Mouse (Mus musculus) hindbrain, embryonic 12.5 days (tissue): ENCODE data around the gene Cd24a. TPM values are rescaled to one million over a fixed set of nuclear protein-coding genes. Genes with fewer than 3 reads are reported as not detected.

Experiments
- ATAC-seq: fragments of 200-750 bp; cut with Nextera tagmentation; 2 replicates; pipeline ENCODE4 v1.8.0; 2017; ENCODE audit warnings: moderate TSS enrichment; ENCODE audit not compliant: low FRiP score
- H3K27ac ChIP-seq: fragments of 300-500 bp; sonication (generic); 2 replicates; pipeline ENCODE4 v1.5.1; 2016; ENCODE audit warnings: mild to moderate bottlenecking
- H3K27me3 ChIP-seq: fragments of 300-500 bp; sonication (generic); 2 replicates; pipeline ENCODE4 v1.6.1; 2016; ENCODE audit warnings: mild to moderate bottlenecking
- H3K36me3 ChIP-seq: fragments of 300-500 bp; sonication (generic); 2 replicates; pipeline ENCODE4 v1.6.1; 2016; ENCODE audit warnings: mild to moderate bottlenecking
- H3K4me1 ChIP-seq: fragments of 300-500 bp; sonication (generic); 2 replicates; pipeline ENCODE4 v1.6.1; 2016
- H3K4me2 ChIP-seq: fragments of 300-500 bp; sonication (generic); replicated peaks from 2 replicates; pipeline ENCODE4 v1.6.1; 2016; ENCODE audit warnings: mild to moderate bottlenecking
- H3K4me3 ChIP-seq: fragments of 300-500 bp; sonication (generic); 2 replicates; pipeline ENCODE4 v1.5.1; 2016; ENCODE audit warnings: mild to moderate bottlenecking
- H3K9ac ChIP-seq: fragments of 300-500 bp; sonication (generic); 2 replicates; pipeline ENCODE4 v1.6.1; 2016; ENCODE audit warnings: mild to moderate bottlenecking, moderate library complexity
- H3K9me3 ChIP-seq: fragments of 300-500 bp; sonication (generic); replicated peaks from 2 replicates; pipeline ENCODE4 v1.6.1; 2016; ENCODE audit warnings: mild to moderate bottlenecking
- WGBS: fragments of 180-500 bp; shearing (Covaris S2); methylation state at CpG from one replicate; pipeline ENCODE4 v1.1.7; 2016; 5-methylcytosine and 5-hydroxymethylcytosine counted together
- polyA plus RNA-seq: library from polyadenylated mRNA; unstranded; fragments of >200 nt; fragmentation: Nextera tagmentation; extraction: Ambion mirVana; gene quantifications from 2 replicates; pipeline ENCODE4 v1.2.1, GENCODE M21; 2016

Gene Cd24a
- polyA plus RNA-seq, 1 experiment from 2014 or later: 727 TPM

DNA sequence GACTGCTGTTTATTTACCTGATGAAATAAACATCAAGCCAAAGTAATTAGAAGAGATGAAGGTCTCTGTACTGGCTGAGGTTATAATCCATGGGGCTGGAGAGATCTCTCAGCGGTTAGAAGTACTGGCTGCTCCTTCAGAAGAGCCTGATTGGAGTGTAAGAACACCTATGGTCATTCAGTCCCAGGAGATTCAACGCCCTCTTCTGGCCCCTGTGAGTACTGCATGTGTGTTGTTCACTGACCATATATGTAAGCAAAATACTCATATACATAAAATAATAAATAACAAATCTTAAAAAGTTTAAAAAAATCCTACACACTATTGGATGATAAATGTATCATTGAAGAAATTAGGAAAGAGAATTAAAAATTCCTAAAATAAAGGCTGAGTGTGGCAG lies 17.3 kb upstream of the Cd24a start:
- Histone ChIP-seq H3K9ac (no peak overlapping the region), H3K4me1 (no peaks in the 10 kb centered on the region), H3K4me3 (no peak overlapping the region), H3K9me3 (no peaks in the 10 kb centered on the region), H3K27ac (no peak overlapping the region), H3K27me3 (no peaks in the 10 kb centered on the region), H3K4me2 (no peak overlapping the region), H3K36me3 (no peaks in the 10 kb centered on the region)
- 35% methylated on average over 2 of the region's 2 CpGs for WGBS
- ATAC-seq: no peak

- 93% methylated on average over 2 of the region's 2 CpGs for WGBS
- Histone ChIP-seq H3K9ac (no peak overlapping the region), H3K4me2 (no peak overlapping the region), H3K27me3 (no peaks in the 10 kb centered on the region), H3K27ac (no peak overlapping the region), H3K9me3 (no peaks in the 10 kb centered on the region), H3K4me1 (no peaks in the 10 kb centered on the region), H3K4me3 (no peak overlapping the region), H3K36me3 (no peaks in the 10 kb centered on the region)
- no peak for ATAC-seq
Measured at GRCm38 (mm10) chr10:43561311-43561710, 16.8 kb upstream of the Cd24a start.

- Histone ChIP-seq H3K27ac (no peak overlapping the region), H3K4me1 (peaks cover 7% of the 10 kb centered on the region; the same call in 1 of the 2 replicates), H3K4me3 (no peak overlapping the region), H3K9ac (no peak overlapping the region), H3K9me3 (no peaks in the 10 kb centered on the region), H3K36me3 (no peaks in the 10 kb centered on the region), H3K27me3 (peaks cover 9% of the 10 kb centered on the region), H3K4me2 (no peak overlapping the region)
- no peak for ATAC-seq
- 80% methylated on average over 2 of the region's 2 CpGs for WGBS
Measured at GRCm38 (mm10) chr10:43574352-43574751, 3.7 kb upstream of the Cd24a start.

DNA sequence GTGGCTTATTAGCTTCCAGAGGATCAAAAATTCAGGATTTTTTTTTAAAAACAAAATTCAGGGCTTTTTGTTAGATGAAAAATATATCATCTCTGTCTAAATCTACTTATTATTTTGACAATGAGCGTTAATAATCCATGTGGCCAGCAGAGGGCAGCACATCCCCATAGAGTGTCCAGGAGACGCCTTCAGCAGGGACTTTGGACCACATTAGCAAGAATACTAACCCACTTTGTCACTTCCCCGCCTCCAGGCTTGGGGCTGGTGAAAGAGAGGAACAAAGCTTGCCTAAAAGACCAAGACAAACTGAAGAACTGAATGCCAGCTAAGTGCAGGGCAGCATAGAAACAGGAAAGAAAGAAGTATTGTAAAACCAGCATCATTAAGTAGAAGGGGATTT lies 3.1 kb upstream of the Cd24a start:
- no peak overlapping the region for H3K4me3 ChIP-seq
- H3K27me3 ChIP-seq: peaks cover 9% of the 10 kb centered on the region
- ATAC-seq: no peak
- WGBS: under 1% methylated on average over 3 of the region's 3 CpGs
- no peaks in the 10 kb centered on the region for H3K36me3 ChIP-seq
- no peak overlapping the region for H3K27ac ChIP-seq
- H3K9ac ChIP-seq: no peak overlapping the region
- H3K4me1 ChIP-seq: peaks cover 7% of the 10 kb centered on the region; the same call in 1 of the 2 replicates
- H3K4me2 ChIP-seq: no peak overlapping the region
- H3K9me3 ChIP-seq: no peaks in the 10 kb centered on the region

DNA sequence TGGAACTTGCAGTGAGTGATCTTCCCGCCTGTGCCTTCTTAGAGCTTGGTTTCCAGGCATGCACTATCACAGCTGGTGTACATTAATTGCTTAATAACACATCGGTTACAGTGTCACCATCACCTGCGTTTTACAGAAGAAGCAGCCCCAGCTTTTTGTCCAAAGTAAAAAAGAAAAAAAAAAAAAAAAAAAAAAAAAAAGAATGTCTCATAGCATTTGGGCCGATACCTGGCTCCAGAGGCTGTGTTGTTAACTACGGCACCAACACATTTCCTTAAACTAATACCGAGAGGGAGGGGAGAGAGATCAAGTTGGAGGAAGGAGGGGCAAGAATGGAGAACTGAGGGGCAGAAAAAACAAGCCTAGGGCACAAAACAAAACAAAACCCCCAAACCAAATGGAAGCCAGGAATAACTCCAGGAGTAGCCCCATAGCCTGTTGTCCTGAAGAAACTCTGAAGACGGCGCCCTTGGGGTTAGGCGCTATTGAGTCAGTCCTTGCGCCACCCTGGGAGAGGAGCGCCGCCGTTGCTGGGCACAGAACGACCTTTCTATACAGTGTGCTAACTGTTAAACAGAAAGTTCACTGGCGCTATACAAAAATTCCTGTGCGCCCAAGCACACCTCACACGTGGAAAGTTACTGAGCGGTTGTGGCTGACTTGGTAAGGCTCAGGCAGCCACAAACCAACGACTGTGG lies 636 bp upstream of the Cd24a start:
- 13% methylated on average over 19 of the region's 19 CpGs for WGBS
- H3K36me3 ChIP-seq: peaks cover 7% of the 10 kb centered on the region
- no peaks in the 10 kb centered on the region for H3K9me3 ChIP-seq
- peak overlapping the region; percentile 97 for H3K27ac ChIP-seq
- peak overlapping the region; percentile 85 for H3K4me3 ChIP-seq
- peak overlapping the region; percentile 61 for H3K4me2 ChIP-seq
- no peak for ATAC-seq
- peaks cover 9% of the 10 kb centered on the region for H3K27me3 ChIP-seq
- peaks cover 19% of the 10 kb centered on the region for H3K4me1 ChIP-seq
- peak overlapping the region; percentile 97; the same call in 1 of the 2 replicates for H3K9ac ChIP-seq

- peak; percentile 58 for ATAC-seq
- under 1% methylated on average over 31 of the region's 32 CpGs for WGBS
- peak overlapping the region; percentile 97 for H3K9ac ChIP-seq
- H3K27ac ChIP-seq: peak overlapping the region; percentile 97
- peaks cover 20% of the 10 kb centered on the region for H3K4me1 ChIP-seq
- no peaks in the 10 kb centered on the region for H3K9me3 ChIP-seq
- H3K36me3 ChIP-seq: peaks cover 16% of the 10 kb centered on the region
- H3K27me3 ChIP-seq: peaks cover 9% of the 10 kb centered on the region
- peak overlapping the region; percentile 85 for H3K4me3 ChIP-seq
- peak overlapping the region; percentile 61 for H3K4me2 ChIP-seq
Measured at GRCm38 (mm10) chr10:43578366-43578753, 276 bp downstream of the Cd24a start.

- Histone ChIP-seq H3K9ac (peak overlapping the region; percentile 97), H3K4me1 (peaks cover 20% of the 10 kb centered on the region), H3K4me2 (peak overlapping the region; percentile 61), H3K4me3 (peak overlapping the region; percentile 85), H3K27me3 (peaks cover 9% of the 10 kb centered on the region), H3K27ac (peak overlapping the region; percentile 97), H3K36me3 (peaks cover 20% of the 10 kb centered on the region), H3K9me3 (no peaks in the 10 kb centered on the region)
- WGBS: under 1% methylated on average over 58 of the region's 65 CpGs
- peak; percentile 89 for ATAC-seq
Measured at GRCm38 (mm10) chr10:43578754-43579380, 783 bp downstream of the Cd24a start.

GRCm38 (mm10) chr10:43579381-43580261 lies 1.5 kb downstream of the Cd24a start:
- peak overlapping the region; percentile 61 for H3K4me2 ChIP-seq
- H3K27me3 ChIP-seq: peaks cover 9% of the 10 kb centered on the region
- H3K4me1 ChIP-seq: peaks cover 20% of the 10 kb centered on the region
- peak overlapping the region; percentile 97 for H3K9ac ChIP-seq
- peak overlapping the region; percentile 85 for H3K4me3 ChIP-seq
- under 1% methylated on average over 49 of the region's 49 CpGs for WGBS
- ATAC-seq: peak; percentile 51
- peak overlapping the region; percentile 97 for H3K27ac ChIP-seq
- peaks cover 28% of the 10 kb centered on the region for H3K36me3 ChIP-seq
- H3K9me3 ChIP-seq: no peaks in the 10 kb centered on the region

DNA sequence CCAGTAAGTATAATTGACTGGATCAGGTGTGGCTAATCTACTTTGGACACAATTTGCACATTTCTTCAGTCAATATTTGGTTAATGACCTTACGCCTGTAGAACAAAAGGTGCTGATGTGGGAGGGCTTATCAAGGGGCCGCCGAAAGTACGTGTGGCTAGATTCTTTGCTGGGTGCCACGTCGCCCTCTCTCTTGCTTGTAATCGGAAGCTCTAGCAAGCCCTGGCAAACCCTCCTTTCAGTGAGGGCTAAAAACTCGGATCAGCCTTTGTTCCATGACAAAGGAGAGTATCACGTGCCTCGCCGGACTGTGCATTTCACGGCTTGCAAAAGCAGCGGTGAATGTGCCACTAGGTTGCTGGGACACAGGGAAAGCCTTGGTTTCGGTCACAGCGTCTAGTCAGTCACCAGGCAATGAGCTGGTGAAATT lies 2.6 kb downstream of the Cd24a start:
- Histone ChIP-seq H3K27me3 (peaks cover 9% of the 10 kb centered on the region), H3K27ac (peak overlapping the region; percentile 97), H3K9me3 (no peaks in the 10 kb centered on the region), H3K4me1 (peaks cover 18% of the 10 kb centered on the region), H3K36me3 (peaks cover 34% of the 10 kb centered on the region), H3K9ac (peak overlapping the region; percentile 97), H3K4me3 (peak overlapping the region; percentile 85), H3K4me2 (peak overlapping the region; percentile 61)
- peak; percentile 41 for ATAC-seq
- WGBS: under 1% methylated on average over 15 of the region's 15 CpGs

DNA sequence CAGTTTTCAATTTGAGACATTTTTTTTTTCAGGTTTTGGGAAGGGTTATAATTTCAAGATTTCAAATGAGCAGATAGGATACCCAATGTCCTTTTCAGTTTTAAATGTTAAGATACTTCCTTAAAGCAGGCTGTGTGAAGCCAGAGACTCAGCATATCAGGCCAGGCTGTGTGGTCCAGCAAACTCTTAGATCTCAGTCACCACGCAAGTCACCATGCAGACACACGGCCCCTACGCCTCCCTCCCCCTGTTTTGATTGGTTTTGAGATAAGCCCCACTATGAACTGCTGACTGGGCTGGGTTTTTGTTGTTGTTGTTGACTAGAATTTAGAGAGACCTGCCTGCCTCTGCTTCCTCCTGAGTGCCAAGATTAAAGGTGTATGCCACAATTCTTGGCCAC lies 3.2 kb downstream of the Cd24a start:
- Histone ChIP-seq H3K36me3 (peaks cover 34% of the 10 kb centered on the region), H3K4me3 (peak overlapping the region; percentile 85), H3K4me2 (peak overlapping the region; percentile 61), H3K4me1 (peaks cover 18% of the 10 kb centered on the region), H3K27me3 (peaks cover 9% of the 10 kb centered on the region), H3K9ac (peak overlapping the region; percentile 97), H3K27ac (peak overlapping the region; percentile 97), H3K9me3 (no peaks in the 10 kb centered on the region)
- WGBS: 49% methylated on average over 3 of the region's 3 CpGs
- no peak for ATAC-seq

DNA sequence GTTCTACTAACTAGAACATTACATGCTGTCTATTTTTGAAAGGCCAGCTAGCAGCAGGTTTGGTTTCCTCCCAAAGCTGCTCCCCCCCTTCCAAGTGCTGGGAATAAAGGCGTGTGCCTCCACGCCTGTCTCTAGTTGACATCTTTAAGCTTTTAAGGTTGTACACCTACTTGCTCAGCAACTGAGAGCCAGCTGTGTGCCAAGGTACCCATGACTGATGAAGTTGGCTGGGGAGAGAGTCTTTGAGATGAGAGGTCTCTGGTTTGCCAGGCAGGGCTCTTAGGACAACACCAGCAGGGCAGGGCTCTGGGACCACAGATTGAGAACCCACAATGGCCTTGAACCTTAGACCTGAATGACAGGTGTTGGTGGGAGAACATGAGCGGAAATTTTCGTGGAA lies 6.5 kb downstream of the Cd24a start:
- no peaks in the 10 kb centered on the region for H3K27me3 ChIP-seq
- ATAC-seq: no peak
- 95% methylated on average over 4 of the region's 4 CpGs for WGBS
- no peak overlapping the region for H3K4me2 ChIP-seq
- no peaks in the 10 kb centered on the region for H3K9me3 ChIP-seq
- H3K9ac ChIP-seq: no peak overlapping the region
- no peak overlapping the region for H3K4me3 ChIP-seq
- no peak overlapping the region for H3K27ac ChIP-seq
- H3K4me1 ChIP-seq: peaks cover 18% of the 10 kb centered on the region
- peaks cover 34% of the 10 kb centered on the region for H3K36me3 ChIP-seq
